Mouse (Mus musculus) forelimb bud, embryonic 11.5 days (tissue): ENCODE data around the gene Ecsit.

Source experiments
- DNase-seq: peaks from one replicate; pipeline ENCODE4 v3.0.0-alpha.2; 2012; ENCODE audit warnings: low read depth, low spot score

The Ecsit gene

GRCm38 (mm10) chr9:22051161-22051957 is 33.9 kb downstream of the Ecsit start:
- DNase-seq, result no peak

DNA sequence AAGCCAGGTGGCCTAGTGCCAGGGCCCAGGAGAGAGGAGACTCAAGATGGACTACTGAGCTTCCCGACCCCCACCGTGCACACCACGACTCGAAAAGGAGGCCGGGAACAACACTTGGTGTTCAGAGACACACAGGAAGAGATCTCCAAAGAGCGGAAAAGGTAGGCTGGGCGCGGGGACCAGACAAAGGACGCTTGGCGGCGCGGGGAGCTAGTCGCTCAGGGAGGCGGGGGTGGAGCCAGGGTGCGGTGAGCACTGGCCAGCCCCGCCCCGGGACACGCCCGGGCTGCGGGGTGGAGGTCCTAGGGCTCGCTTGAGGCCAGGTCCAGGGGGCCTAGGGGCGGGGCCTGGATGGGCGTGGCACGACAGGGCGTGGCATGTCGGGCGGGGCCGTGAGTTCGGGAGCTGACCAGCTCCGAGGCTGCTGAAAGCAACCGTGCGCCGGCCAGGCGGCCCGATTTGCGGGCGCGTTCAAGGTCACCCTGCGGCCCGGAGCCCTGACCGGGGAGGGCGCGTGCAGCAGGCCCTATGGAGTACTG is 34.8 kb downstream of the Ecsit start:
- DNase-seq, result peak; percentile 52

DNA sequence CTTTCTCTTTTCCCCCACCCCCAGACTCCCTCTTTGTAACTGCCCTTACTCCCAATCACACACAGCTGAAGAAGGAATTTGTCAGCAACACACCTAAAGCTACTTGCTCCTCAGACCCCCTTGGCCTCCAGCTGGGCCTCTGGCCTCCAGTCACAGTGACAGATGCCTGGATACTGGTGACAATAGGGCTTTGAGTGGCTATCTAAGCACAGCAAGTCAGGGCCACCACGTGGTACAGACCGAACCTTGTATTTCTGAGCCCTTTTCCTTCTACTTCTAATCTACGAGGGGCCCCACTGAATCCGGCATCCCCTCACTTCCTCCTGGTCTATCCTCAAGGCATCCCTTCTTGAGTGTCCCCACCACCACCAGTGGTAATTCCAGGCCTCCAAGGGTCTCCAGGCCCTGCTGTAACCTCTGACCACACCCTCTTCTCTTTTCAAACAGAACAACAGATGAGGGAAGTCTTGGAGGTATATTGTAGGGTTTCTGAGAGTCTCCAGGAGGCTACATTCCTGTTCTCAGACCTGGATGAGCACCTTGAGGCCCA is 35.4 kb downstream of the Ecsit start:
- DNase-seq, result no peak

- no peak for DNase-seq
These were observed 35.9 kb downstream of the Ecsit start for GRCm38 (mm10) chr9:22049315-22049714.

DNA sequence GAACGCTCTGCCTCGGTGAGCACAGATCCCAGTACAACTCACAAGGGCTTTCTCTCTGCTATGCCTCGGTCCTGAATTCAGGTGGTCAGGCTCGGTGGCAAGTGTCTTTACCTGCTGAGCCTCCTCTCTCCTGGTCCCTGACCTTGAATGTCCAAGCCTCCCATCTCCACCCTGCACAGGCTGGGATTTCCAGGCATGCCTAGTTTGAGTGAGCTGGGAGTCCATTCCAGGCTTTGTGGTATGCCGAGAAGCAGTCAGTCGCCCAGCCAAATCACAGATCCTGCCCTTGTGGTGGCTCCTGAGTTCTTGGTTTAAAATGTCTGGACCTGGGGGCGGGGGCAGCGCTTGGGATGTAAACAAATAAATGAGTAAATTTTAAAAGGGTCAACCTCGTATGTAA is 37.9 kb downstream of the Ecsit start:
- no peak for DNase-seq

GRCm38 (mm10) chr9:22041832-22042231 is 43.4 kb downstream of the Ecsit start:
- DNase-seq, result no peak

GRCm38 (mm10) chr9:22037826-22038225 is 47.4 kb downstream of the Ecsit start:
- DNase-seq, result no peak

DNA sequence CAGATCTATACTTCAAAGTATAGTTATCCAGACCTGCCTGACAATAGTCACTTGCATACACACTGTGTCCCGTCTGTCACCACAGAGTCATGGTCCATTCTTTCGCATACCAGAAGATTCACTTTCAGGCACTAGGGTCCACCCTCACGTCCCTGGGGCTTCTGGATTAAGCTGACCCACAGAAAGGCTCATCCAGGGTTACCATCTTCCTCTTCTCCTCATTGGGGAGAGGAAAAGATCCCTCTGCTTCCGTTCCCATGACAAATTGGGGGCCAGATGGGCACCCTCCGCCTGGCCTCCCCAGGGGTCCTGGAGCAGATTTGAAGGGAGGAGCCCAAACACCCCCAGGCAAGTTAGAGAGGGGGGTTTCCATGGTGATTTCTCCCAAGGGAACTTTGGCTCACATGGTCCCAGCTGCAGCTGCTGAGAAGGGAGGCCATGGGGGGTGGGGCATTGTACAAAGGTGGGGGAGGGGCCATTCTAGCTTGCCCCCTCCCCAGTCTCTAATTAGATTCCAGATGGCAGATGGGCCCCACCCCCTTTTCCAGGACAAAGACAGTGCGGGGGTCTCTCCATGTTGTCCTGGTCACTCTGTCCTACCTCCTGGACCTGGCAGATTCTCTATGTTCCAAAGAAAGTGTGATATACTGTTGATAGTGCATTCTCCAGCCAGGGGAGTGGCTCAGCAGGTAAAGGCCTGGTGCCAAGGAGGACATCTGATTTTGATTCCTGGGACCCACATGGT is 49.8 kb downstream of the Ecsit start:
- DNase-seq, result no peak

GRCm38 (mm10) chr9:22030386-22030785 is 54.9 kb downstream of the Ecsit start:
- no peak for DNase-seq

DNA sequence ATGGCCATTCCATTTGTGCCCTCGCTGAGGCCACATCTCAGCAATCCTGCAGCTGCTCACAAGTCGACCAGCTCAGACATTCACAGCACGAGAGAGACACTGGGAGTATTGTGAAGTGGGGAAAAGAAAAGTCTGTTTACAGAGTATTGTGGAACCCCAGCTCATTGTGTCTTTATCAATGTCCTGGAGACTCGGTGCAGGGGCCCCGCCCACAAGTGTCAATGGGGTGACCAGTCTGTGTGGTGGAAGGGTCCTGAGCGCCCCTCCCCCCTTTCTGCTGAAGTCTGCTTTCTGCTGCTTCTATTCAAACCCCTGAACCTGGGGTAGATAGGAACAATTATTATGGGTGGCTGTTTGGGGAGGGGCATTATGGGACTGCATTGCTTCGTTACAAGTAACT is 56.8 kb downstream of the Ecsit start:
- no peak for DNase-seq

DNA sequence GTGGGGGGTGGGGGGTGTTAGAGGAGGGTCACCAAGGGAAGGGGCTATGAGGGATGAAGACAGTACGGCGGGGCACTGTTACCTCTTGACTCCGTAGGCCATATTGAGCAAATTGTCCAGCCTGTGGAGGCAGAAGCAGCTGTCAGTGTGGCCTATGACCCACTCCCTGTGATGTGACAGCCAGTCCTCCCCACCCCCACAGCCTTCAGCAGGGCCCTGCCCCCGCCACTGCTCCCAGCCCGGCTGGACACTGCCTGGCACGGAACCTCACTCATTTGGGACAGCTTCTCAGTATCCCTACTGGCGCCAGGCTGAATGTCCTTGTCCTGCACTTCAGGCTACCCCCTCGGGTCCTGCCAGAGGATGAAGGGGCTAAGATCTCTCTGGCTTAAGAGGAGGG is 60.6 kb downstream of the Ecsit start:
- no peak for DNase-seq
